Mouse (Mus musculus): ENCODE data around the gene Cherp. TPM values are rescaled to one million over a fixed set of nuclear protein-coding genes. Genes with fewer than 3 reads are reported as not detected.

Cherp gene
- polyA plus RNA-seq, 1 experiment from 2014 or later = 36.7 TPM

DNA sequence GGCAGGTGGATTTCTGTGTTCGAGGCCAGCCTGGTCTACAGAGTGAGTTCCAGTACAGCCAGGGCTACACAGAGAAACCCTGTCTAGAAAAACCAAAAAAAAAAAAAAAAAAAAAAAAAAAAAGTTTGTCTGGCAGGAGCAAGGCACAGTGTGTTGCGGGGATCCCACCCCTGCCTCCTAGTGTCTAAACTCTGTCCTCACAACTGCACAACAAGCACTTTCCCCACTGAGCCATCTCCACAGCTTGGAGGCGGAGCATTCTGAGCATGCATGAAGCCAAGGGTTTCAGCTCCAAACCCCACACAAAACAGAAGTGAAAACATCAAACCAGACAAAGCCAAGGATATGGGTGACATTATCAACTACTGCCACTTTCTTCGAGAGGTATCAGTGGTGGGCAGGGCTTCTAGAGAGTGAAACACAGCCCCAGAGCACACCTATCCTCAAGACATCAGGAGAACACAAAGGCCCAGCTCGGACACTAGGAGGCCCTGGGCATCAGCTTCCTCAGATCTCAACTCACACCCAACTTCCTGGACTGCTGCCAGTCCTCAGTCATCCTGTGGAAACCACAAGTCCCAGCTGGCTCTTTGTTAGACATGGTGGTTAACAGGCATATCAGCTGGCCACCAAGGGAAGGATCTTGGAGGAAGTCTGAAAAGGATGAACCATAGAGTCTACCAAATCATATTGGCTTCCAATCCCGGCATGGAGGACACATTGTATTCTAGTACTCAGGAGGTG, 10.6 kb upstream of the Cherp start:
- peak; percentile 20 for DNase-seq (ENCODE audit: low spot score)

DNA sequence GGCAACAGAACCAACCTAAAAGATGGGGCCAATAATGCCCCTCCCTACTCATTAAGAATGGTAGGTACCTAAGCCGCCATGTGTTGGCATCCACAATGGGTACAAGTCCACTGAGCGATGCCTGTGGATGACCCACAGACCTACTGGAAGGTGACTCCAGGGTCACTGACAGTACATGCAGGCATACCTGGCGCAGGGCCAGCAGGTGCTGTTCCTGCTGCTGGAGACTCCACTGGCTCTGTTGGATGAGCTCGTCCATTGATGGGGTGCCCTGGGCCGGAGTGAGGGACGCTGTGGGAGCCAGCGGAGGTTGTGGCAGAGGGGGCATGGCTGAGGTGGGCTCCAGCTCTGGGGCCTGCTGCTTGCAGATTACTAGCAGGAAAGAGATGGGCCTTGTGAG, 4.3 kb downstream of the Cherp start:
- DNase-seq (ENCODE audit: low spot score) = no peak

DNA sequence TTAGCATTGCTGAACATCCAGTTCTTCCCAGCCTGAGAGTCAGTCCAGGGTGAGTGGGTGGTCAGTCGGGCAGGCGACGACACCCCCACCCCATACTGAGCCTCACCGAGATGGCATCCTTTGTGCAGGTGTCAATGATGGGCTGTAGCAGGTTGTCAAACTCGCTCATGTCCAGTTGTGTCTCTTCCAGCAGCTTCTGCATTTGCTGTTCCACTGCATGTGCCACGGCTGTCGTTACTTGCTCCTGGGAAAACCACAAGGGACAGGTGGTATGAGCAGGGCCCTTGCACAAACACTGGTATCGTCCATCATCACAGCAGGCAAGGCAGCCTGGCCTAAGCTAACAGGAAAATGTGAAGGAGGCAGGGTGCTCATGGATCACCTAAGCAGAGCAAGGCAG, 5.0 kb downstream of the Cherp start:
- DNase-seq (ENCODE audit: low spot score) = no peak

DNA sequence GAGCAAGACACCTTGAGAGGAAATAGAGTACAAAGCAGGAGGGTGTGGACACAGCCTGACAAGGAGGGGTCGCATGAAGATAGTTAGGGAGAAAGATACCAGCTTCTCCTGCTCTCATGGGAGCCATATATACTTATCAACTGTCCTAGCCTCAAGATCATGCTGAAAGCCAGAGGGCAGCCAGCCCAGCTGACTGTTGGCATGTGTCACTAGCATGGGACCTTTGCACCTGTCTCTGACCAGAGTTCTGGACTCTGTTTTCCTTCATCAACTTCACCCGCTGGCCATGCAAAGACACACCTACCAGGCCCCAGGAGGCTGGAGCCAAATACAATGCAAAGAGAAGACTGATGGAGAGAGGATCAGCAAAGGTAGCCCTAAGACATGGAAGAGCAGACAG, 5.8 kb downstream of the Cherp start:
- DNase-seq (ENCODE audit: low spot score) = no peak

DNA sequence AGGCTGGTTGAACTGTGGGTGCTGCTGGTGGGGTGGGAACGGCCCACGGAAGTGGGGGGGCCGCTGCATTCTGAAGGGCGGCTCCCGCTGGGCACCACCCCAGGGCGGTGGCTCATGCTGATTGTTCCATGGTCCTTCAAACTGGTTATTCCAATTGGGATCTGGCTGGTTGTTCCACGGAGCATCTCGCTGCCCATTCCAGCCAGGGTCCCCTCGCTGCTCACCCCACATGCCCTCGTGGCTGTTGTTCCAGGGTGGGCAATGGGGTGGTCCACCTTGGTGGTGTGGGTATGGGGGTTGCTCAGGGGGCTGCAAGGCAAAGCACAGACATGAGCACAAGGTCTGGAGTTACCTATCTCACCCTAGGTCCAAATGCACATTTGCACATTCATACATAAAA, 10.8 kb downstream of the Cherp start:
- no peak for DNase-seq (ENCODE audit: low spot score)

DNA sequence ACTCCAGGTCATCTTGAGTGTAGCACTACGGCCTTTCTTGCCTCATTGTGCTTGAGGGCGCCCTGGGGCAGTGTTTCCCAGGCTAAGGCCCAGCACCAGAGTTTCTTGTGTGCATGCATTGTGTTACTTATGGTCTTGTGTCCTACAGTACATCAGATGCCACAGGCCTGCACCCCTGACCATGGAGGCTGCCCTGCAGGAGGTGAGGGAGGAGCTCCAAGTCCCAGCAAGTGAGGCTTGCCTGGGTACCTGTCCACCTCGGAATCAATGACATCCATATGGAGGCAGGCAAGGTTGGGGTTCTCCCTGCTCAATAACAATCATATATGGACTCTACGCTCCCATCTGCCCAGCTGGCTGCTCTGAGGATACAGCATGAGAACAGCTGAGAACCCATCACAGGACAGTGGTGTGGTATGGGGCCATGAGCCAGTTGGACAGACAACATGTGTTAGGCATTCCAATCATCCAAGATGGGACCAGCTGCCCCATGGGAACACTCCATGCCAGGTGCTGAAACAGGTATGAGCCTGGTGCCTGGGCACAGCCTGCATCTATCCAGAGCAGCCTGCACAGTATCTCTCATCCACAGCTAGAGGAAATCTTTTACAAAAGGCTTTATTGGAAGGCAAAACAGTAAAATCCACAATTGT, 15.0 kb downstream of the Cherp start:
- no peak for DNase-seq (ENCODE audit: low spot score)

DNA sequence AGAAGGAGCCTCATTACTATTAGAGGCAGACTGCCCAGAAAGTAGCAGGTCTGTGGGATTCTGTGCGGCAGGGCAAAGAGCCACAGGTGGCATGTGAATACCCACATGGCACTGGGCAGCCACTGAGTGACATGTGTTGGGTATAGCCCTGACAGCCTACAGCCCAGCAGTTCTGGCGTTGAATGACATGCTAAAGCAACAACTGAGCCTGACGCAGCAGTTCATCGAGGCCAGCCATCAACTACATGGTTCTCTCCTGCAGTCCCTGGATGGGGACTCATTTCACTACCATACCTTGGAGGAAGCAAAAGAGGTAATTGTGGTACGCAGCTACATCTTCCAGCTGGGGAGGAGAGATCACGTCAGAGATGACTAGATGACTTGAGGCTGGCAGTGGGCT, 16.6 kb downstream of the Cherp start:
- no peak for DNase-seq (ENCODE audit: low spot score)

DNA sequence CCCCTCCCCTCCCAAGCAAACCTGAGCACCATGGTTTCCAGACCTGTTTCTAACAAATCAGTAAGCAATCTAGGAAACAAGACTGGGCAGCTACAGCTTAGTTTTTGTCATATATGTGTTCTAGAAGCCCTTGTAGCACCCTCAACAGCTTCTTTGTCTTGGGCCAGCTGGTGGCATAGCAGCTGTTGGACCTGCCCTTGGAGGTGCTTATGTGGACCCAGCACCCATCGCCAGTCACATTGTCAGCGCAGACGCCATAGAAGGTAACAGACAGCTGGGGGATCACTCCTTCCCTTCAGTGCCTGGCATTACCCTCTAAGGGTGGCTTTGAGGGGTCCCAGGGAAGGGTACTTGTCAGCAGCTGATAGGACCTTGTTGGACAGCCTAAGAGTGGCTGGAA, 17.2 kb downstream of the Cherp start:
- DNase-seq (ENCODE audit: low spot score) = no peak

DNA sequence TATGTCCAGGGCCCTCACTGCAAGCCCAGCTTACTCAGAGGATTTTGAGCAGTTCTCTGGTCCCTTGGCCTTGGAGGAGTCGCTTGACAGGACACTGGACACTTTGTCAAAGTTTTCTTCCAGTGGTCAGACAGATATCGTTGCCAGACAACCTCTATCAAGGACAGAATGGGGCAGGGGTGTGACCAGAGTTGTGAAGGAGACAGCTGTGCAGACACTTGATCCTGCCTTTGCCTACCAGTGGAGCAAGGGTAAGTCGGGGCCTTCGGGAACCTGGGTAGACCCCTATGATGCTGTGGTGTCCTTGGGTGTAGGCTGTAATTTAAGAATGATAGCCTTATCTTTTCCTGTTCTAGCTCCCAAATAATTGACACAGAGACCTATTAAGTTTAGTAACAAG, 19.7 kb downstream of the Cherp start:
- DNase-seq (ENCODE audit: low spot score) = no peak

DNA sequence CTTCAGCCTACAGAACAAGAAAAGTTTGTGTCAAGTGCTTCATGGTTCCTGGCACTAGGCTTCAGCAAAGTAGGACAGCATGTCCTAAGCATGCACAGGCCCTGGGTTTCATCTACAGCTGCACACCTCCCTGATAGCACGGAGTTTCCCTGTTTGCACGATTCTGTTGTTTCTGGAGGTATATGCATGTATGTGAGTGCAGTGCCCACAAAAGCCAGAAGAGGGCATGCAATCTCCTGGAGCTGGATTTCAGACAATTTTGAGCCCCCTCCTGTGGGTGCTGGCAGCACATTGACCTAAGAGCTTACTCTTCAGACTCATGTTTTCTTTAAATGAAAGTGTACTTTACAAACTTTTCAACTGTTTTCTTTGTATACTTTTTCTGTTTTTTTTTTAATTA, 21.1 kb downstream of the Cherp start:
- no peak for DNase-seq (ENCODE audit: low spot score)

DNA sequence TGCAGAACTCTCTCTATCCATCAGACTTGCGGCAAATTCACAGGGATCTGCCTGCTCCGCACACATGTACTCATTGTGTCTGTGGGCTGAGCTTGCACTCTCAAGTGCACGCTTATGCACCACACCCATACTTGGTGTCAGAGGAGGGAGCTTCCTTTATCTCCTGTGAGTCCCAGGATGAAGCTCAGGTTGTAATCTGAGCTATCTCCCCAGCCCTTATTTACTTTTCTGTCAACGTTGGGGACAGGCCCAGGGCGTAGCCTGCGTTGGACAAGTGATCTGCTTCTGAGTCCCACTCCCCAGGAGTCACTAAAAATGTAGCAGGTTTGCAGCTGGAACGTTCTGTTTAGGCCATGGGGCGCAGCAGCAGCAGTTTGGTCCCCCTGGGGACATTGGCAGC, 23.5 kb downstream of the Cherp start:
- DNase-seq (ENCODE audit: low spot score) = no peak

DNA sequence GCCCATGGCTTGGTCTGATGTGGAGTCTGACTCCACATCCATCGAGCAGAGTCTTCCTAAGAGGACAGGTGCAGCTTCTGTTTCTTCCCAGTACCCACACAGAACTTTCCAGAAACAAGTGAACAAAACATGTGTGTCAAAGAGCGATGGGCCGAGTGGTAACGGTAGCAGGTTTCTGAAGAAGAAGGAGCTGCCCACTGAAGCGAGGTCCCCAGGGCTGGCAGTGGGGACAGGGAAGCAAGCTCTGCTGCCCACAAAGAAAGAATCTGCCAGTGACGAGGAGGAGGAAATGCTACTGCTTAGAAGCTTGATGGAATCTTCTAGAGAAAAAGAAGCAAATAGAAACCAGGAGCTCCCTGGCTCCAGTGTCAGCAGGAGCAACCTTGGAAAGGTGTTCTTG, 30.0 kb downstream of the Cherp start:
- DNase-seq (ENCODE audit: low spot score) = no peak

DNA sequence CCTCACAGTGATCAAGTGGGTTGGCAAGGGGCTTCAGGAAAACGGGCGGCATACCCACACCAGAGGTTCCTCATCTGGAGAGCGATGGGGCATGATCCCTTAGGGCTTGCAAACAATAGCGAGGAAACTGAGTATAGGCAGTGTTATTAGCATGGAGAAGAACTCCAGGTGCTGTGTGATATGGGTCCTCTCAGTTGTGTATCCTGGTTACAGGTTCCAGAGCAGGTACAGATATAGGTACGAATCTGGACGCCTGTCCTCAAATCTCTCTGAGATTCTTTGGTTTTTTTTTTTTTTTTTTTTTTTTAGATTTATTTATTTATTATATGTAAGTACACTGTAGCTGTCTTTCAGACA, 31.1 kb downstream of the Cherp start:
- no peak for DNase-seq (ENCODE audit: low spot score)

DNA sequence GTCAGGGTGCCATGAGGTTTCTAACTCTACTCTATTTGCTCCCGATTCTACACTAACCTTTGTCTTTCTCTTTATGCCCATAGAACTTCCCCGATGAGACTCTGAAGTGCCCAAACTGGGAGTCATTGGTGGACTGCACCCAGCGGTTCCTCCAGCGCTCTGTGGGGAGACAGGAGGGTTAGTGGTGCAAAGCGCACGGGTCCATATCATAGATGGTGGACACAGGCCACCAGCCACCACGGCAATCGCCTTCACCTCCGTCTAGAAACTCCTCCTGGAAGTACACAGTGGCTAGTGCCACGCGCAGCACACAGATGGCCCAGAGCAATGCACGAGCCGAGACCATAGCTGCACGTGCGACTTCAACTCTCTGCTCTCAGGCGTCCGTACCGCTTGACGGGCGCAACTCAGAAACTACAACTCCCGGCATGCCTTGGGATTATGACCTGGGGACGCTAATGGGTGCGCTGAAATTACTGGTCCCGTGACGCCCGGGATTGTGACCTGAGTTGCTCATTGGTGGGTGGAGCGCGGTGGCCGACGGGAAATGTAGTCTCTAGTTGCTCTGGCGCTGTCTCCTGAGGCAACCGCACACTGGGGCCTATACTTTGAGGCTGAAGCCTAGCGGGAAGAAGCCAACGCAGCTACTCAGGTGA, 31.6 kb downstream of the Cherp start, which contains the start of the genes Calr3 and 1700030K09Rik:
Gene Calr3 (minus strand): TSS at position 533 of the 656 bp plus-strand sequence.
Gene 1700030K09Rik (plus strand): TSS at position 543 of the 656 bp plus-strand sequence.
- DNase-seq (ENCODE audit: low spot score) = peak; percentile 99

DNA sequence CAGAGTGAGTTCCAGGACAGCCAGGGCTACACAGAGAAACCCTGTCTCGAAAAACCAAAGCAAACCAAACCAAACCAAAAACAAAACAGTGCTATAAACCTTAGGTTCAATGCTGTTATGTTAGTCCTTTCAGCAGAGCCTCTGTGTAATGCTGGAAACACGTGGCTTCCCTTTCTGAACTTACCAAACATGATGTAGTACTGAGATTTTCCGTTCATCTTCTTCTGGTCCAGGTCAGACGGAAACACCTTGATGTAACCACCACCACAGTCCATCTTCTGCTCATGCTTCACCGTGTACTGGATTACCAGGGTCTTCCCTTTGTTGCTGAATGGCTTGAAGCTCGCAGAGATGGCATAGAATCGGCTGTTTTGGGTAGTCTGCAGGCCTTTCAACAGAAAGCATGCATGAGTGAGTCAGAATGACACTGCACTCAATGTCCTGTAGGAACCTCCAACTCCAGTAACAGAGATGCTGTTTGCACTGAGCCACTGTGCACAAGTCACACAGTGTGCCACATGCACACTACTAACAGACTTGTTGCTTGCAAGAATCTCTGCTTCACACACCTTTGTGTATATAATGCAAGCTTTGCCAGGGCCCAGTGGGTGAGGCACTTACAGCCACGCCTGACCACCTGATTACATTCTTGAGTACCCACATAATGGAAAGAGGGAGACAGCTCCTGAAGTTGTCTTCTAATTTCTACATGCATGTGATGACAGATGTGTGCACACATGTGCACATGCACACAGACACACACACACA, 36.6 kb downstream of the Cherp start:
- DNase-seq (ENCODE audit: low spot score) = no peak

DNA sequence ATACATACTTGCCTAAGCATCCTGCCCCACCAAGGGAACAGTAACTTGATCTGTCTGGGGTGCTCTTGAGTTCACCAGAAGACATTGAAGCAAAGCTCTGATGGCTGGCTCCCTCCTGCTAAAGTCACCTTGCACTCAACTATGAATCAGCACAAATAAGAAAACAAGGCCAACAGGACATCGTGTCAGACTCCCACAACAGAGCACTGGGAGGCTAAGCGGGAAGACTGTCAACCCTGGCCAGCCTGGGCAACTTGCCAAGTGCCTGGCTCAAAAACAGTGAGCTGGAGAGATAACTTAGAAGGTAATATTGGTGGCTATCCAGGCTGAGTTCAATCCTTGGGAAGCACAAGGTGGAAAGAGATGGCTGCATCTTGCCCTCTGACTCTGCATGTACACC, 40.1 kb downstream of the Cherp start:
- no peak for DNase-seq (ENCODE audit: low spot score)

DNA sequence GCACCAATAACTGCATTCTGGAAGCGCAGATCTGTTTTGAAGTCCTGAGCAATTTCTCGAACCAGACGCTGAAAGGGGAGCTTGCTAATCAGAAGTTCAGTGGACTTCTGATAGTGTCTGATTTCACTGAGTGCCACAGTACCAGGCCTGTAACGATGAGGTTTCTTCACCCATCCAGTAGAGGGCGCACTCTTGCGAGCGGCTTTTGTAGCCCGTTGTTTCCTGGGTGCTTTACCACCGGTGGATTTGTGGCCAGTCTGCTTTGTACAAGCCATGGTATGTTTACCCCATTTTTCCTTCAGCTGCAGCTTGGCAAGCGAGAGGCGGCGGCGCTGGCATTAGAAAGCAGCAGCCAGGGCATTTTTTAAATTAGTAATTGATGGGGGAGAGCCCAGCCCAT, 45.4 kb downstream of the Cherp start:
- peak; percentile 56 for DNase-seq (ENCODE audit: low spot score)

DNA sequence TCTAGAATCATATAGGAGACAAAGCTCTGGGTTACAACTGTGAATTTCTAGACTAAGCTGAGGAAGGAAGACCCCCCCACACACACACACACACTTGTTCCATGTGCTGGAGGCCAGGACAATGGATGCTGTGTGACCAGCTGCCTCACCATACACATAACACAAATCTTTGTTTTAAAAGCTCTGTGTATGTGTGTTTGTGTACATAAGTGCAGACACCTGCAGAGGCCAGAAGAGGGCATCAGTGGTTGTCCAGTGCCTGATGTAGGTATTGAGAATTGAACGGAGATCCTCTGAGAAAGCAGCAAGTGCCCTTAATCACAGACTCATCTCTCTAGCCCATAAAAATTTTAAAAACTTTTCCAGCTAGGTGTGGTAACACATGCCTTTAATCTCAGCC, 52.1 kb downstream of the Cherp start:
- no peak for DNase-seq (ENCODE audit: low spot score)

DNA sequence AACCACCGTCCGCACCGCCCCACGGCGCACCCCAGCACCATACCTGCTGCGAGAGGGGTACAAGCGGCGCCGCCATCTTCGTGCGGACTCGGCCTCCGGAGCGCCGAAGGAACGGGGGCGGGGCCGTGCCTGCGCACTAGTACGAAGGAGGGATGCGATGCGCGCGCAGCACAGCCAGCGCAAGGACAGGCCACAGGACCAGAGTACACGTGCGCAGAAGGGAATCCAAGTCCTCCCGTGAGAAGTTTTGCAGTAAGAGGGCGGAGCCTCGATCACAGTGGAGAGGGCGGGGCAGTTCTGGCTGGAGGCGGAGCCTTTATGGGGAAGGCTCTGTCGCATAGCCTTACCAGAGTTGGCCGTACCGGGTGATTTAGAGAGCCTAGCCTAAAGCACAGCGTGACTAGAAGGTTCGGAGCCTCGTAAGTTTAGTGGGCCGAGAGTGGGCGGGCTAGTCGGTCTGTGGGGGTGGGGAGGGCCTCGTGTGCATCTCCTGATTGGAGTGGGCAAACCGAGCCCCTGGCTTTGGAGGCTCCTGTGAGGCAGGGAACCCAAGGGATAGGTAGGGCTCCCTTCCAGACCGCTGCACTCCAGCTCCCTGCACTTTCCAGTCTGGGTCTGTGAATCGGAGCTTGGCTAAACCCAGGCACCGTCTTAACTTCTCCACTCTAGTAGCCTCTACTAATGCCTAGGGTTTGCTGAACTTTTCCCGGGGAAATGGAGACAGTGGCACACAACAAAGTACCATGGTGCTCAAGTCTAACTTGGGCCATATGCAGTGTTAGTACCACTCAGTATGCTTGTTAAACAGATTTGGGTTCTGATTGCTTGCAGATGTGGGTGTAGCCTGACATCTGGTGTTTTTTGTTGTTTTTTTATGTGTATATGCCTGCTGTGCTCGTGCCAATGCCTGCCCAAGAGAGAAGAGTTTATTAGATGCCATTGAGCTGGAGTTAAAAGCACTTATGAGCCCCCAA, 53.4 kb downstream of the Cherp start, which contains the start of gene Eps15l1:
Gene Eps15l1 (minus strand): TSS at position 99 of the 974 bp plus-strand sequence.
- peak; percentile 99 for DNase-seq (ENCODE audit: low spot score)

DNA sequence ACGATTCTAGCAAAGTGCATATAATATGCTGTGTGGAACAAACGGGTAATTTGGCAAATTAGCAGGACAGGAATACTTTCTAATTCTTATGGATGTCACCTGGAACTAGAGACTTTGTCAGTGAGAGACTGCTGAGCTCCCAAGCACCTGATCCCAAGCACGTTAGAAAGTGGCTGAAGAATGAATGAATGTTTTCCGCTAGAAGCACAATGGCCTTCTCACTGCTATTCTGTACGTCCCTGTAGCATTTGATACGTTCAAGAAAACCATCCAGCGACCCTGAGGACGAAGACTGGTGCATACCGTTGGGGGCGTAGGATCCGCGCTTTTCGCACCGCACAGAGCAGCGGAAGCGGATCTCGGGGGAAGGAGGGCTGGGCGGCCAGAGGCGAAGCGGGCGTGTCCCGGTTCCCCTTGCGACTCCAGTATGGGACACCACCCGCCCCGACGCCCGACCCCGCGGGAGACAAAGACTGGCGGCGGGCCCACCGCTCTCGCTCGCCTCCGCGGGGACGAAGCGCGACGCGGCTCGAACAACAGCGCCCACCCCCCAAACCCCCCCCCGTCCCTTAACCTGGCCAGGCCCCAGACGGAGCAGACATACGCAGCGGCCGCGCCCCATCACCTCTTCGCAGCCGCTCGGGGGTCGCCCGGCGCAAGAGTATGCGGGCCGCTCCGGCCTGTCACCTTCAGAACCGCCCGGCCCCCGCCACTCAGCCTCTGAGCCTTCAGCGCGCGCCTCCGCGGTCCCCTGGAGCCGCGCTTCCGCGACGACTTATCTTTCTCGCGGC, 54.3 kb downstream of the Cherp start:
- DNase-seq (ENCODE audit: low spot score) = peak; percentile 67
